Mouse (Mus musculus): ENCODE measurements around the gene Osbpl7.
A peak's percentile ranks its signal among the peaks of the same experiment; 100 is the strongest.

Osbpl7 gene

GRCm38 (mm10) chr11:97040301-97041021, 10.0 kb upstream of the Osbpl7 start:
- no peak for DNase-seq

- peak; percentile 84 for DNase-seq
Measured at GRCm38 (mm10) chr11:97041022-97041899, 9.2 kb upstream of the Osbpl7 start, which contains the start of the genes Lrrc46 and Mrpl10. Gene Lrrc46 (minus strand): TSS chr11:97041407. Gene Mrpl10 (plus strand): TSS chr11:97041560.

GRCm38 (mm10) chr11:97044902-97045301, 5.5 kb upstream of the Osbpl7 start:
- no peak for DNase-seq

GRCm38 (mm10) chr11:97045861-97046260, 4.6 kb upstream of the Osbpl7 start:
- no peak for DNase-seq

- no peak for DNase-seq
Measured at GRCm38 (mm10) chr11:97048090-97048650, 2.3 kb upstream of the Osbpl7 start.

- no peak for DNase-seq
Measured at GRCm38 (mm10) chr11:97049492-97050085, 839 bp upstream of the Osbpl7 start.

GRCm38 (mm10) chr11:97050944-97051586, 637 bp downstream of the Osbpl7 start:
- no peak for DNase-seq

GRCm38 (mm10) chr11:97052219-97052646, 1.8 kb downstream of the Osbpl7 start:
- no peak for DNase-seq

GRCm38 (mm10) chr11:97063274-97063920, 13.0 kb downstream of the Osbpl7 start:
- peak; percentile 75 for DNase-seq

- no peak for DNase-seq
Measured at GRCm38 (mm10) chr11:97063921-97064295, 13.5 kb downstream of the Osbpl7 start.

- DNase-seq, result no peak
Measured at GRCm38 (mm10) chr11:97065538-97066295, 15.3 kb downstream of the Osbpl7 start.

- no peak for DNase-seq
Measured at GRCm38 (mm10) chr11:97066656-97067360, 16.4 kb downstream of the Osbpl7 start.

- no peak for DNase-seq
Measured at GRCm38 (mm10) chr11:97069333-97069732, 18.9 kb downstream of the Osbpl7 start.

- DNase-seq, result no peak
Measured at GRCm38 (mm10) chr11:97069770-97070169, 19.3 kb downstream of the Osbpl7 start.

GRCm38 (mm10) chr11:97071129-97071528, 20.7 kb downstream of the Osbpl7 start:
- no peak for DNase-seq

GRCm38 (mm10) chr11:97072533-97072932, 22.1 kb downstream of the Osbpl7 start:
- DNase-seq, result peak; percentile 66

GRCm38 (mm10) chr11:97074235-97074634, 23.8 kb downstream of the Osbpl7 start:
- no peak for DNase-seq

GRCm38 (mm10) chr11:97078751-97079150, 28.3 kb downstream of the Osbpl7 start:
- DNase-seq, result no peak

GRCm38 (mm10) chr11:97080291-97080690, 29.9 kb downstream of the Osbpl7 start:
- no peak for DNase-seq

GRCm38 (mm10) chr11:97082977-97083376, 32.5 kb downstream of the Osbpl7 start:
- peak; percentile 69 for DNase-seq
